In genomic region chr12:72437676-72438341, GRCm38 (mm10) we compare ENCODE assay signal across 17 mouse cellular contexts. TPM values are rescaled to one million over a fixed set of nuclear protein-coding genes. Genes with fewer than 3 reads are reported as not detected.
DNase-seq lines count a peak whose midpoint lies in the region; ATAC-seq lines count a peak whose summit lies in the region.
"Had no signal": no experiment of that assay in that cellular context is flagged by ENCODE, and none has a peak within 500 bp of the region (broad histone marks: within the 10 kb centered on the region; RNA-seq: fewer than 3 reads in every experiment).

No protein-coding gene starts in this region.

- H3K4me2 ChIP-seq in hindbrain, embryonic 12.5 days (replicated peaks) = no peak overlapping the region
- no peak overlapping the region for H3K4me2 ChIP-seq in hindbrain, embryonic 13.5 days
- 0 out of 2 replicates have a peak overlapping the region, but pooled peaks have one; percentile 4 for H3K4me2 ChIP-seq in forebrain, embryonic 14.5 days (ENCODE audit: low read length)
- H3K4me2 ChIP-seq in midbrain, embryonic 14.5 days (ENCODE audit: low read length) = no peak overlapping the region
- H3K4me2 ChIP-seq in intestine, embryonic 15.5 days (replicated peaks) = no peak overlapping the region
- H3K4me2 ChIP-seq: liver, embryonic 12.5 days; stomach, embryonic 15.5 days had no signal

- peak; percentile 14 for DNase-seq in adipocyte (ENCODE audit: low spot score)
- DNase-seq in forebrain, embryonic 14.5 days (ENCODE audit: low spot score) = peak; percentile 89
- peak; percentile 59 for DNase-seq in midbrain, embryonic 14.5 days
- DNase-seq in testis, postnatal 10 days (ENCODE audit: low spot score) = no peak
- DNase-seq: B cell, adult 2 months; cerebellum, adult 8-10 months; kidney, adult 2 months; kidney, postnatal 36 days; spleen, adult 18-20 months; thymus, postnatal 25 days had no signal

- peak overlapping the region; percentile 40; the same call in 1 of the 2 replicates for H3K27ac ChIP-seq in hindbrain, embryonic 12.5 days
- no peak overlapping the region for H3K27ac ChIP-seq in hindbrain, embryonic 13.5 days
- peak overlapping the region; percentile 68 for H3K27ac ChIP-seq in forebrain, embryonic 14.5 days (ENCODE audit: low read depth, low read length)
- H3K27ac ChIP-seq in midbrain, embryonic 14.5 days (replicated peaks; ENCODE audit: low read depth, low read length) = peak overlapping the region; percentile 56
- H3K27ac ChIP-seq in intestine, embryonic 15.5 days = no peak overlapping the region
- H3K27ac ChIP-seq: liver, embryonic 12.5 days; stomach, embryonic 15.5 days had no signal

- H3K36me3 ChIP-seq in hindbrain, embryonic 12.5 days = no peaks in the 10 kb centered on the region
- no peaks in the 10 kb centered on the region for H3K36me3 ChIP-seq in hindbrain, embryonic 13.5 days
- no peaks in the 10 kb centered on the region for H3K36me3 ChIP-seq in forebrain, embryonic 14.5 days (ENCODE audit: control insufficient read depth, insufficient read depth, low read length)
- H3K36me3 ChIP-seq in midbrain, embryonic 14.5 days (ENCODE audit: control insufficient read depth, insufficient read depth, low read length) = no peaks in the 10 kb centered on the region
- H3K36me3 ChIP-seq in intestine, embryonic 15.5 days = no peaks in the 10 kb centered on the region
- H3K36me3 ChIP-seq: liver, embryonic 12.5 days; stomach, embryonic 15.5 days had no signal

- 62% methylated on average over 10 of the region's 10 CpGs for whole genome bisulfite sequencing in hindbrain, embryonic 12.5 days
- 51% methylated on average over 10 of the region's 10 CpGs for WGBS in hindbrain, embryonic 13.5 days
- 6% methylated on average over 10 of the region's 10 CpGs for WGBS in forebrain, embryonic 14.5 days
- 40% methylated on average over 10 of the region's 10 CpGs for WGBS in midbrain, embryonic 14.5 days
- 72% methylated on average over 10 of the region's 10 CpGs for WGBS in intestine, embryonic 15.5 days

- no peaks in the 10 kb centered on the region for H3K9me3 ChIP-seq in hindbrain, embryonic 12.5 days (replicated peaks)
- H3K9me3 ChIP-seq in hindbrain, embryonic 13.5 days = no peaks in the 10 kb centered on the region
- H3K9me3 ChIP-seq in forebrain, embryonic 14.5 days (replicated peaks; ENCODE audit: control insufficient read depth, low read length) = no peaks in the 10 kb centered on the region
- H3K9me3 ChIP-seq in midbrain, embryonic 14.5 days (ENCODE audit: control insufficient read depth, low read length) = no peaks in the 10 kb centered on the region
- no peaks in the 10 kb centered on the region for H3K9me3 ChIP-seq in intestine, embryonic 15.5 days
- H3K9me3 ChIP-seq: liver, embryonic 12.5 days; megakaryocyte, embryonic 14.5 days; stomach, embryonic 15.5 days had no signal

- no peaks in the 10 kb centered on the region for H3K27me3 ChIP-seq in hindbrain, embryonic 12.5 days
- no peaks in the 10 kb centered on the region for H3K27me3 ChIP-seq in hindbrain, embryonic 13.5 days
- H3K27me3 ChIP-seq in forebrain, embryonic 14.5 days (replicated peaks; ENCODE audit: control insufficient read depth, insufficient read depth, low read length) = no peaks in the 10 kb centered on the region
- no peaks in the 10 kb centered on the region for H3K27me3 ChIP-seq in midbrain, embryonic 14.5 days (ENCODE audit: control insufficient read depth, insufficient read depth, low read length)
- H3K27me3 ChIP-seq in intestine, embryonic 15.5 days (replicated peaks) = no peaks in the 10 kb centered on the region
- H3K27me3 ChIP-seq: liver, embryonic 12.5 days; stomach, embryonic 15.5 days had no signal

- ATAC-seq in hindbrain, embryonic 12.5 days (ENCODE audit: low FRiP score) = no peak
- no peak for ATAC-seq in hindbrain, embryonic 13.5 days (ENCODE audit: low FRiP score)
- ATAC-seq in forebrain, embryonic 14.5 days = peak; percentile 75
- no peak for ATAC-seq in midbrain, embryonic 14.5 days (ENCODE audit: low FRiP score, low TSS enrichment)
- no peak for ATAC-seq in intestine, embryonic 15.5 days
- ATAC-seq: liver, embryonic 12.5 days; lung, postnatal 0 days had no signal

- H3K4me1 ChIP-seq in hindbrain, embryonic 12.5 days = peaks cover 12% of the 10 kb centered on the region
- peaks cover 29% of the 10 kb centered on the region for H3K4me1 ChIP-seq in hindbrain, embryonic 13.5 days (replicated peaks)
- peaks cover 25% of the 10 kb centered on the region; the same call in 1 of the 2 replicates for H3K4me1 ChIP-seq in forebrain, embryonic 14.5 days (ENCODE audit: control insufficient read depth, insufficient read depth, low read length)
- peaks cover 19% of the 10 kb centered on the region; the same call in 1 of the 2 replicates for H3K4me1 ChIP-seq in midbrain, embryonic 14.5 days (ENCODE audit: control insufficient read depth, insufficient read depth, low read length)
- H3K4me1 ChIP-seq in intestine, embryonic 15.5 days (replicated peaks) = 0 out of 2 replicates have a peak, but pooled peaks cover 5% of the 10 kb centered on the region

- no peak overlapping the region for H3K9ac ChIP-seq in hindbrain, embryonic 12.5 days
- no peak overlapping the region for H3K9ac ChIP-seq in hindbrain, embryonic 13.5 days
- no peak overlapping the region for H3K9ac ChIP-seq in forebrain, embryonic 14.5 days (ENCODE audit: low read length)
- no peak overlapping the region for H3K9ac ChIP-seq in midbrain, embryonic 14.5 days (replicated peaks; ENCODE audit: low read length)
- no peak overlapping the region for H3K9ac ChIP-seq in intestine, embryonic 15.5 days
- H3K9ac ChIP-seq: liver, embryonic 12.5 days; stomach, embryonic 15.5 days had no signal

- H3K4me3 ChIP-seq in hindbrain, embryonic 12.5 days = no peak overlapping the region
- no peak overlapping the region for H3K4me3 ChIP-seq in hindbrain, embryonic 13.5 days
- no peak overlapping the region for H3K4me3 ChIP-seq in forebrain, embryonic 14.5 days (ENCODE audit: low read depth, low read length)
- H3K4me3 ChIP-seq in midbrain, embryonic 14.5 days (replicated peaks; ENCODE audit: low read depth, low read length) = no peak overlapping the region
- no peak overlapping the region for H3K4me3 ChIP-seq in intestine, embryonic 15.5 days (replicated peaks)
- H3K4me3 ChIP-seq: liver, embryonic 12.5 days; megakaryocyte, embryonic 14.5 days; stomach, embryonic 15.5 days had no signal

RNA-seq across cellular contexts. Expression of gene Lrrc9, which starts 3.9 kb away (rescaled TPM):
- 2.7 and 3.2 TPM in 2 replicates for polyA plus RNA-seq in hindbrain, embryonic 12.5 days (2016; fragmentation: Nextera tagmentation; extraction: Ambion mirVana)
- 3.6 and 4.1 TPM in 2 replicates for polyA plus RNA-seq in hindbrain, embryonic 13.5 days (2015; fragmentation: Nextera tagmentation; extraction: Ambion mirVana)
- 2.0 and 2.1 TPM in 2 replicates for polyA plus RNA-seq in forebrain, embryonic 14.5 days (2014; fragmentation: Nextera tagmentation; extraction: Ambion mirVana)
- 5.0 TPM in 2 replicates for polyA plus RNA-seq in midbrain, embryonic 14.5 days (2014; fragmentation: Nextera tagmentation; extraction: Ambion mirVana)
- polyA plus RNA-seq in intestine, embryonic 15.5 days (2015; fragmentation: Nextera tagmentation; extraction: Ambion mirVana) = 0.21 and 0.33 TPM in 2 replicates
- polyA plus RNA-seq: kidney, adult 2 months had no signal

RNA-seq across cellular contexts. Expression of gene Rtn1, which starts 29.0 kb away (rescaled TPM):
- polyA plus RNA-seq in hindbrain, embryonic 12.5 days (2016; fragmentation: Nextera tagmentation; extraction: Ambion mirVana) = 892 and 927 TPM in 2 replicates
- 2,446 and 2,546 TPM in 2 replicates for polyA plus RNA-seq in hindbrain, embryonic 13.5 days (2015; fragmentation: Nextera tagmentation; extraction: Ambion mirVana)
- 1,321 and 1,816 TPM in 2 replicates for polyA plus RNA-seq in forebrain, embryonic 14.5 days (2014; fragmentation: Nextera tagmentation; extraction: Ambion mirVana)
- 2,477 and 2,923 TPM in 2 replicates for polyA plus RNA-seq in midbrain, embryonic 14.5 days (2014; fragmentation: Nextera tagmentation; extraction: Ambion mirVana)
- polyA plus RNA-seq in intestine, embryonic 15.5 days (2015; fragmentation: Nextera tagmentation; extraction: Ambion mirVana) = 72.9 and 74.5 TPM in 2 replicates

Comparison
In these comparisons a context has a peak if more than half of its experiments do, and no peak if none do; other contexts are left out.
1. H3K27ac ChIP-seq: peak in hindbrain, embryonic 12.5 days (single experiment), forebrain, embryonic 14.5 days (single experiment) and midbrain, embryonic 14.5 days (single experiment); none in hindbrain, embryonic 13.5 days (single experiment) and intestine, embryonic 15.5 days (single experiment).
2. RNA of gene Rtn1, which starts 29.0 kb away (polyA plus RNA-seq): 2,477 to 2,923 TPM in midbrain, embryonic 14.5 days, 2,446 to 2,546 TPM in hindbrain, embryonic 13.5 days, 1,321 to 1,816 TPM in forebrain, embryonic 14.5 days and 892 to 927 TPM in hindbrain, embryonic 12.5 days; 72.9 to 74.5 TPM in intestine, embryonic 15.5 days; every median in the first group is over 10 times any median in the second.